Mouse (Mus musculus): Measurements from ENCODE around the gene Hscb. TPM values are rescaled to one million over a fixed set of nuclear protein-coding genes. Genes with fewer than 3 reads are reported as not detected.

Hscb gene
- total RNA-seq, 2 experiments from 2014 or later = 9.7 to 12.5 TPM

GRCm38 (mm10) chr5:110781529-110782238 is 57.9 kb downstream of the Hscb start:
- no peak for DNase-seq

DNA sequence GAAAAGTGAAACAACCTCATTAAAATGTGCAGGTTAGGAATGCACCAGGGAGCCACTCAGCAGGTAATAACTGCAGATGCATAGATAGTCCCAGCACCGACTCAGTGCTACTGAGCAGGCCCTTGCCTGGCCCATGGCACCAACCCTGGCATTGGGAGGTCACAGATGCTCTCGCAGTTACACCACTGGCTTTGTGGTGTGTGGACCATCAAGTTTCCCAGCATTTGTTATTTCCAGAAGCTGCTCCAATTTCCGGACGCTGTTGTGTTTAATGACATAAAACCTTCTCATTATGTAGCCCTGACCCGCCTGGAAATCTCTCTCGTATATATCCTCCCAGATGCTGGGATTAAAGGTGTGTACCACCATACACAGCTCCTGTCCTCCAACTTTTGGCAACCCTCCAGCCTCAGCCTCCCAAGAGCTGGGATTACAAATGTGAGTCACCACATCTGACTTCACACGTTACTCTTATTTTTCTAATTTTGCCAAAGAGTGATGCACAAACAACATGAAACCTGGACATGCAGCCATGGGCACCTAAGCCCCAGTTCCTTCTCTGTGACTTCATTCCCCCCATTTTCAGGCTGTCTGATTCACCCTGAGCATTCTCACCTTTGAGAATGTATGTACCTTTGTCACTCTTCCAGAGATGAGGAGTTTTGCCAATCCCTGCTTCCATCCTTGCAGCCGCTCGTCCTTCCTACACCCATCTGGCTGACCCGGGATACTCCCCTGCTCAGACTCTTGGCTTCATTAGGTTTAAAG is 58.6 kb downstream of the Hscb start:
- no peak for DNase-seq

DNA sequence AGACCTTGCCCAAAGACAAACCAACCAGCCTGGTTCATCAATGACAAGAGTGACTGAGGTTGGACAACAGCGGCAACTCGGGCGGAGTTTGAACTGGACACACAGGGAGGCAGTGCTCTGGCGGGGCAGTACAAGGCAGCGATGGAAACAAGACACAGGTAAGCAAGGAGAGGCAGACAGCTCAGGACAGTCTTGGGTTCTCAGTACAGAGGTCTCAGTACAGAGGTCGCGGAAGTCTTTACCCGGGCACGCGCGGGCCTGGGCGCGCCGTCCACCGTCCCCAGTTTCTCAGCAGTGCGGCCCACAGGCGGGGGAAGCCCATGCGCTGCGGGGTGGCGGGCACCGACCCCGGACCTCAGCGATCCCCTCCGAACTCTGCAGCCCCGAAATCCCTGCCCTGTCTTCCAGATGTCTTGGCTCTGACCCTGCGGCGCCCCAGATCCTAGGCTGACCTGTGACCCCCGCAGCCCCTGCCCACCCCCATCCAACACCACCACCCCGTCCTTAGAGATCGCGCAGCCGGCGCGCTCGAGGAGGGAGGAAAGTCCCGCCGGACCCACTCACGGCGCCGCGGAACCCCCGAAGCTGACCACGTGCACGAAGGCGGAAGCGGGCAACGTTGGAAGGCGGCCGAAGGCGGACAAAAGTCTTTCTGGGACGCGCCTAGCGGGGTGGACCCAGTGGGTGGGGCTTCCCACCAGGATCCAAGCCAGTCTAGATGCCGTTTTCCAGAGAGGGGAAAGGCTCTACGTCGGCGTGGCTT is 59.4 kb downstream of the Hscb start, which contains the start of gene Pus1:
Gene Pus1, minus strand, starts transcription at position 662 of the 763 bp plus-strand sequence.
- DNase-seq = peak; percentile 90

- no peak for DNase-seq
These were observed 60.1 kb downstream of the Hscb start for GRCm38 (mm10) chr5:110779276-110779997.

Other genes starting within 250 kb of the Hscb start
- gene Noc4l, start 186.4 kb downstream of the Hscb start, total RNA-seq (2021) = 10 to 100 TPM; 12.0 to 12.8 TPM
- 1 to 10 TPM; 6.4 to 7.7 TPM for gene Ddx51, start 186.3 kb downstream of the Hscb start, total RNA-seq (2021)
- gene Ep400, start 69.1 kb downstream of the Hscb start, total RNA-seq (2021) = 10 to 100 TPM; 23.0 to 25.9 TPM
- 10 to 100 TPM in 1 of 2 experiments, 1 to 10 TPM in 1; 9.8 to 10.8 TPM for gene Pus1, start 59.1 kb downstream of the Hscb start, total RNA-seq (2021)
- 10 to 100 TPM; 33.0 to 43.3 TPM for gene Ulk1, start 29.7 kb downstream of the Hscb start, total RNA-seq (2021)
- 1 to 10 TPM; 1.4 to 1.5 TPM for gene Chek2, start 202 bp upstream of the Hscb start, total RNA-seq (2021)
- 10 to 100 TPM; 12.4 to 15.0 TPM for gene Ttc28, start 40.0 kb upstream of the Hscb start, total RNA-seq (2021)

Data from gastrocnemius, postnatal 25 days (tissue).